Mouse (Mus musculus) erythroblast, adult 5-6 weeks (primary cell): Measurements from ENCODE around the gene Phf20. TPM values are rescaled to one million over a fixed set of nuclear protein-coding genes. Genes with fewer than 3 reads are reported as not detected.
A peak's percentile ranks its signal among the peaks of the same experiment; 100 is the strongest.

Experiments used
- ATAC-seq: replicated peaks from 2 replicates; pipeline ENCODE4 v1.8.0; 2016; ENCODE audit warnings: moderate number of reproducible peaks, mild to moderate bottlenecking, moderate TSS enrichment, inconsistent platforms; ENCODE audit not compliant: poor library complexity, low FRiP score, severe bottlenecking
- total RNA-seq, 2 experiments: library from RNA; stranded (forward) in 1 of 2; stranded (reverse) in 1 of 2; fragments of 150-400 nt in 1 of 2; fragments of 200-764, 138-1000 nt in 1 of 2; gene quantifications; 2 replicates each; pipeline versions ENCODE4 v1.2.3 to v1.2.4; 2015 to 2017; ENCODE audit warnings: low replicate concordance in 2 of 2

Phf20 gene
- total RNA-seq, 2 experiments from 2014 or later, result 7.1 to 12.7 TPM

GRCm38 (mm10) chr2:156309948-156310347 lies 113.7 kb downstream of the Phf20 start:
- ATAC-seq, result no peak

GRCm38 (mm10) chr2:156310455-156310854 lies 114.2 kb downstream of the Phf20 start:
- no peak for ATAC-seq

GRCm38 (mm10) chr2:156310945-156311344 lies 114.7 kb downstream of the Phf20 start:
- no peak for ATAC-seq

GRCm38 (mm10) chr2:156311441-156311840 lies 115.2 kb downstream of the Phf20 start:
- ATAC-seq, result no peak

DNA sequence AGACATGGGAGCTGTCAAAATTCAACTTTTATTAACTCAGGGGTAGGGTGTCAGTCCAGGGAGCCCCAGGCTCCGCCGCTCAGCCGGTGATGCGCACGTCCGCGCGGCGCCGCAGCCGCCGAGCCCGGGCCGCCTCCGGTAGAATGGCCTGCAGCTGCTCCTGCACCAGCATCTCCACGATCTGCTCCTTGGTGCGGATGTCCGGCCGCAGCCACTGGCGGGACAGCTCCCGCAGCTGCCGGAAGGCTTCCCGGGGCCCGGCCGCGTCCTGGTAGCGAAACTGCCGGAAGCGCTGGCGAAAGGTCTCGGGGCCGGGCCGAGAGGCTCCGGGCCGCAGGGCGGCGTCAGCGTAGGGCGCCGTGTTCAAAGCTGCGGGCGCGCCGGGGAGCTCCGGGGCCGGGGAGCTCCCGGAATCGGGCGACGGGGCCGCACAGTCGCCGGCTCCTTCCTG lies 115.6 kb downstream of the Phf20 start:
- ATAC-seq, result peak; percentile 62

- peak; percentile 91 for ATAC-seq
Measured at GRCm38 (mm10) chr2:156312297-156312897, 116.1 kb downstream of the Phf20 start, which contains the start of the genes Cnbd2 and Scand1. Gene Cnbd2 (plus strand): TSS chr2:156312299. Gene Scand1 (minus strand): TSS chr2:156312704.

GRCm38 (mm10) chr2:156313153-156313552 lies 116.9 kb downstream of the Phf20 start:
- no peak for ATAC-seq

DNA sequence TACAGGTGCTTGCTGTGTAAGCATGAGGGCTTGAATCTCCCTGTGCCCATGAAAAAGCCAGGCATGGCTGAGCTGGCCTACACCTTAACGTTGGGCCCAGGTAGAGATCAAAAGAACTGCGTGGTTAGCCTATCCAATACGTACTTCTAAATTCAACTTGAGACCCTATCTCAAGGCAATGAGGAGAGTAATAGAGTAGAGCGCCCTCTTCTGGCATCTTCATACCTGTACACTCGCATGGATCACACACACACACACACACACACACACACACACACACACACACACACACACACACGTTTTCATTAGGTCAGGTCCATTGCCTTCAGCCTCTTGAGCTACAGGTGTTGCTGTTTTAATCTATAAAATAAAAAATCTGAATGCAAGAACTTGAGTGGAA lies 118.5 kb downstream of the Phf20 start:
- ATAC-seq, result no peak

DNA sequence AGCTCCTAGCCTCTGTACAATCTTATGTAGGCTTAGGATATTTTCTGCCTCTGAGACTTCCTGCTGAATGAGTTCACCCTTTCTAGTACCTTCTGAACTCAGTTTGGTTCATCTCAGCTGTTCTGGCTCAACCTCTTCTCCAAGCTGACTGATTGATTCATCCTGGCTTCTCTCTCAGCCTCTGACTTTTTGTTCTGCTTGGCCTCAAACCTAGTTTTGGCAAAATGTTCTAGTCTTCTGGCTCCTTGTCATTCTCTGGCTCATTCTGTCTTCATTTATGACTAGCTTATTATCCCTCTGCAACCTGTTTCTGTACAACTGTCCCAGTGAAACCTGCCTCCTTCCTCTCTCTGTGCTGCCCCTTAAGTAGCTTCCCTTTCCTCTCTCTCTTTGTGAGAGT lies 122.2 kb downstream of the Phf20 start:
- no peak for ATAC-seq

GRCm38 (mm10) chr2:156321538-156321937 lies 125.3 kb downstream of the Phf20 start:
- no peak for ATAC-seq

DNA sequence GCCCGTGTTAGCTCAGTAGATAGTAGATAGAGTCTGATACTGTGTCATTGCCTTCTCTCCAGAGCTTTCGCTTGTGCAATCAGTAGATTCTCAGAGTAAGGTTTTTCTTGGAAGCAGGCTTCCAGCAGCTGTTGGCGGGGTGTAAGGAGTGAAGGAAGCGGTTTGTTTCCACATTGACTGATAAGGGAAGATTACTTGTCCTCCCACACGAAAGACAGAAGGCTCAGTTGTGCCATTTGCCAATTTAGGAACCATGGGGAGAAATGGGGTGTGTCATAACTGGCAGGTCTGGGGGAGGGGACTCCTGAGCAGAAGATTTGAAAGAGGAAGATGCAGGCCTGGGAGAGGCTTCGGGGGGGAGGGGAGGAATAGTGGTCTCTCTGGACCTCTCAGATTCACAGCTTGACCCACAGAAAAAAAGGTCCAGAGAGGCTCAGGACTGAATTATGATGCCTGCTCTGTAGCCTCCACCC lies 127.9 kb downstream of the Phf20 start:
- ATAC-seq, result 0 out of 2 replicates have a peak, but pooled peaks have one; percentile 27

DNA sequence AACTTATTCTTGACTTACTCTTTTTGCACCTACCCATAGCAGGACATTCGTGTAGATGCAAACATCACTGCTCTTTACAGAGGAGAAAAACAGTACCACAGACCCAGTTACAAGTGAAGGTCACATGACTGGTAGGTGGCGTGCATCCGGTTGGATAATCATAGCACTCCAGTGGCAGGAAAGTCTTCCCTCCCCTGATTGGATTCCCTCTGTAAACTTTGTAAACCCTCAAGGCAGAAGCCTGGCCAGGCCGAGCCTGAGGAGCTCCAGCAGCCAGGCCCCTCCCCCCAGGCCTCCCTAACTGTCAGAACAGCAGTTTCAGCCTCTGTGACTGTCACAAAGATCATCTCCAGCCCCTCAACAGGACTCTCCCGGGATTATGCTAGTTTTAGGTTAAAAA lies 128.4 kb downstream of the Phf20 start:
- no peak for ATAC-seq

DNA sequence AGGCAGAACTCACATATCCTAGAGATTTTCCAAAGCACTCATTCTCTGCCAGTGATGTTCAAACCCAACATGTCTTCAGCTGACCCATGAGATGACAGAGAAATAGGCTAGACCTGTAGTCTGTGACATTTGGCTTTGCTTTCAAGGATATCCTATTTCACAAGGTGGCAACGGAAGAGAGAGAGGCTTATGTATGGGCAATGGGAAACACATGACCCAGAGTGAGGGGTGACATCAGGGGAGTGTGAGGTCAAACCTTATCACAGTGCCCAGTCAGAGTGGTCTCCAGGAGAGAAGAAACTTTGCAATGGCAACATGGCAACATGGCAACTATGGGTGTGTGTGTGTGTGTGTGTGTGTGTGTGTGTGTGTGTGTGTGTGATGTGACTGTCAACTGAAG lies 134.4 kb downstream of the Phf20 start:
- ATAC-seq, result no peak

DNA sequence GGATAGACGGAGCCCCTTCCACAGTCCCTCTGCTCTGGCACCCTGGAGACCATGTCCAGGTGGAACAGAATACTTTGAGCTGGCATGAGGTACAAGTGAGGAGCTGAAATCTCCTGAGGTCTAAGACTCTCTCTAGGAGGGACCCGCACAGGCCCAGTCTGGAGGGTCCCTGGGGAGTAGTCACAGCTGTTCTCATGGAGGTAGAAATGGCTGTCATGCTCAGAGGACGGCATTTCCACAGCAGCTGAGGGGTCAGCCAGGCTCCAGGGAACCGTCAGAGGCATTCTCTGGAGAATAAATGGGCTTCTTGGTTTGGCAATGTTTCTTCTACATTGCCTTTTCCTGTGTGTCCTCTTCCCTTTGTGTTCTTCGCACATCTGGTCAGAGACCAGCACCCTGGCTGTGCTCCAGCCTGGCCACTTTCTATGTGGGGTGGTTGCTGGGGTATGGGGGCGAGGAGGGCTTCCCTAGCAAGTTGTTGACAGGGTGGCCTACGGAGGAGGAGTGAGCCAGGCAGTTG lies 135.2 kb downstream of the Phf20 start:
- no peak for ATAC-seq

DNA sequence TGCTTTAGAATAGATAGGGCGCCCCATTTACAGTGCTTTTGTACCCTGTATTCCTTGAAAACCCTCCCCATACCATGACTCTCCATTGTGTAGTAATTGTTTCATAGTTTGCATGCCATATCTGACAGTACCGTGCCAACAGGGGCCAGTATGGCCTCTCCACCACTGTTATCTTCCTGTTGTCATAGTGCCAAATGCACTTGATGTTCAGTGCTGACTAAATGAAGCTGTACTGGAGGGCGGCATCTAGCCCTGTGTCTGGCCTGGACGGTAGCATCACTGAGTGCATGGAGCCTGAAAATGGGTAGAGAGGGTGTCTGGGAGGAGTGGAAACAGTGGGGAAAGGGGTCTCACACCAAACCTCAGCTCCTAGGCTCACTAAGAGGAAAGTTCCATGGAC lies 143.8 kb downstream of the Phf20 start:
- no peak for ATAC-seq

- no peak for ATAC-seq
Measured at GRCm38 (mm10) chr2:156344775-156345532, 148.7 kb downstream of the Phf20 start.

DNA sequence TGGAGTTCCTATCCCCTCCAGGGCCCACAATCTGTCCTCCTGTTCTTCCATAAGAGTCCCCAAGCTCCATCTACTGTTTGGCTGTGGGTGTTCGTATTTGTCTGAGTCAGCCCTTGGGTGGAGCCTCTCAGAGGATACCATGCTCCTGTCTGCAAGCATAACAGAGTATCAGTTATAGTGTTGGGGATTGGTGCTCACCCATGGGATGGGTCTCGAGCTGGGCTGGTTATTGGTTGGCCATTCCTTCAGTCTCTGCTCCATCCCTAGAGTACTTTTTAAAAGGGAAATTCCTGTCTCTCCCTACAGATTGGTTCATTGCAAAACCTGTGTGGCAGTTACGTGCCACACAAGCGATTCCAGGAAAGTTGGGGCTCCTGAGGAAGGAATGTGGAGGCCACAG lies 152.5 kb downstream of the Phf20 start:
- no peak for ATAC-seq

- no peak for ATAC-seq
Measured at GRCm38 (mm10) chr2:156349286-156349848, 153.1 kb downstream of the Phf20 start.

GRCm38 (mm10) chr2:156351243-156351642 lies 155.0 kb downstream of the Phf20 start:
- ATAC-seq, result no peak

- ATAC-seq, result no peak
Measured at GRCm38 (mm10) chr2:156352413-156353165, 156.3 kb downstream of the Phf20 start.
